In the genomic region with DNA sequence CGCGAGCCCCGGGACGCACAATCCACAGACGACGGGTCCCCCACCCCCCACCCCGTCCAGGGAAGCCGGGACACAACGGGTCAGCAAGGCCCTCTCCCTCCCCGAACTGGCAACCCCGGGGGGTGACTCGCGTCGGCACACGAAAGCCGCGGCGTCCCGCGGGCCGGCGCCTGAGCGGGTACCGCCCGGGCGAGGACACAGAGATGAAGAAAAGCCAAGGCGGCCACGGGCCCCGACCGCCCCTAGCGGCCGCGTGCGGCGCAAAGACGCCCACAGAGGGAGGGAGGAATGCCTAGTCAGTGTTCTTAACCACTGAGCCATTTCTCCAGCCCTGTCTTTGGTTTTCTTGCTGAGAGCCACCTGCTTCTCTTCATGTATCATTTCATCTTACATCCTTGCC, we compare ENCODE assay signal across 10 mouse cellular contexts. TPM values are rescaled to one million over a fixed set of nuclear protein-coding genes. Genes with fewer than 3 reads are reported as not detected.
DNase-seq lines count a peak whose midpoint lies in the region; ATAC-seq lines count a peak whose summit lies in the region.
"Had no signal": no experiment of that assay in that cellular context is flagged by ENCODE, and none has a peak within 500 bp of the region (broad histone marks: within the 10 kb centered on the region; RNA-seq: fewer than 3 reads in every experiment).

No protein-coding gene starts in this region.

- no peak for ATAC-seq in forebrain, embryonic 14.5 days
- ATAC-seq in forebrain, embryonic 15.5 days (replicated peaks) = no peak
- ATAC-seq in neural tube, embryonic 11.5 days (ENCODE audit: insufficient read depth, low FRiP score, low TSS enrichment) = no peak

- H3K4me2 ChIP-seq in forebrain, embryonic 14.5 days (ENCODE audit: low read length) = no peak overlapping the region
- H3K4me2 ChIP-seq in forebrain, embryonic 15.5 days (replicated peaks) = no peak overlapping the region
- no peak overlapping the region for H3K4me2 ChIP-seq in neural tube, embryonic 11.5 days (ENCODE audit: low read depth)
- H3K4me2 ChIP-seq: neural tube, embryonic 13.5 days had no signal

- 12% methylated on average over 36 of the region's 36 CpGs for WGBS in forebrain, embryonic 14.5 days
- 10% methylated on average over 36 of the region's 36 CpGs for WGBS in forebrain, embryonic 15.5 days
- WGBS in neural tube, embryonic 11.5 days = 3% methylated on average over 36 of the region's 36 CpGs

- H3K36me3 ChIP-seq in forebrain, embryonic 14.5 days (ENCODE audit: control insufficient read depth, insufficient read depth, low read length) = no peaks in the 10 kb centered on the region
- no peaks in the 10 kb centered on the region for H3K36me3 ChIP-seq in forebrain, embryonic 15.5 days
- no peaks in the 10 kb centered on the region for H3K36me3 ChIP-seq in neural tube, embryonic 11.5 days (ENCODE audit: control insufficient read depth, insufficient read depth, low read length)
- H3K36me3 ChIP-seq: neural tube, embryonic 13.5 days had no signal

- H3K4me3 ChIP-seq in forebrain, embryonic 14.5 days (ENCODE audit: low read depth, low read length) = no peak overlapping the region
- H3K4me3 ChIP-seq in forebrain, embryonic 15.5 days = no peak overlapping the region
- H3K4me3 ChIP-seq in neural tube, embryonic 11.5 days (ENCODE audit: low read depth, low read length) = no peak overlapping the region
- H3K4me3 ChIP-seq: neural tube, embryonic 13.5 days had no signal

- no peak overlapping the region for H3K27ac ChIP-seq in forebrain, embryonic 14.5 days (ENCODE audit: low read depth, low read length)
- H3K27ac ChIP-seq in forebrain, embryonic 15.5 days (replicated peaks) = no peak overlapping the region
- no peak overlapping the region for H3K27ac ChIP-seq in neural tube, embryonic 11.5 days (ENCODE audit: low read depth, low read length)
- H3K27ac ChIP-seq: neural tube, embryonic 13.5 days had no signal

- 0 out of 2 replicates have a peak, but pooled peaks cover 7% of the 10 kb centered on the region for H3K27me3 ChIP-seq in forebrain, embryonic 14.5 days (replicated peaks; ENCODE audit: control insufficient read depth, insufficient read depth, low read length)
- H3K27me3 ChIP-seq in forebrain, embryonic 15.5 days = peaks cover 34% of the 10 kb centered on the region
- peaks cover 31% of the 10 kb centered on the region for H3K27me3 ChIP-seq in neural tube, embryonic 11.5 days (ENCODE audit: control insufficient read depth, insufficient read depth, low read length)

- no peak overlapping the region for H3K9ac ChIP-seq in forebrain, embryonic 14.5 days (ENCODE audit: low read length)
- H3K9ac ChIP-seq in forebrain, embryonic 15.5 days (replicated peaks) = no peak overlapping the region
- H3K9ac ChIP-seq in neural tube, embryonic 11.5 days (ENCODE audit: low read length) = no peak overlapping the region
- H3K9ac ChIP-seq: neural tube, embryonic 13.5 days had no signal

- DNase-seq in forebrain, embryonic 14.5 days (ENCODE audit: low spot score) = peak; percentile 91
- peak; percentile 97 for DNase-seq in CD4-positive helper T cell, adult 2 months (ENCODE audit: low read depth, low spot score)
- peak; percentile 99 for DNase-seq in brain, adult 2 months (ENCODE audit: low read depth, low spot score)
- DNase-seq in gastrocnemius, adult 8-10 months (ENCODE audit: low spot score in 2 of 2) = peak; percentile 20 to 25
- DNase-seq in layer of hippocampus, postnatal 25 days (ENCODE audit: extremely low spot score in 1 of 2, low spot score in 1 of 2) = peak; percentile 43 to 56
- peak; percentile 99 for DNase-seq in neural tube, embryonic 11.5 days (ENCODE audit: low spot score)
- peak; percentile 43 for DNase-seq in testis, postnatal 14 days (ENCODE audit: low spot score)

- H3K4me1 ChIP-seq in forebrain, embryonic 14.5 days (ENCODE audit: control insufficient read depth, insufficient read depth, low read length) = no peaks in the 10 kb centered on the region
- no peaks in the 10 kb centered on the region for H3K4me1 ChIP-seq in forebrain, embryonic 15.5 days
- H3K4me1 ChIP-seq in neural tube, embryonic 11.5 days (ENCODE audit: control insufficient read depth, insufficient read depth, low read length) = no peaks in the 10 kb centered on the region
- H3K4me1 ChIP-seq: neural tube, embryonic 13.5 days had no signal

- H3K9me3 ChIP-seq in forebrain, embryonic 14.5 days (replicated peaks; ENCODE audit: control insufficient read depth, low read length) = no peaks in the 10 kb centered on the region
- no peaks in the 10 kb centered on the region for H3K9me3 ChIP-seq in forebrain, embryonic 15.5 days
- no peaks in the 10 kb centered on the region for H3K9me3 ChIP-seq in neural tube, embryonic 11.5 days (ENCODE audit: control insufficient read depth, low read length)
- H3K9me3 ChIP-seq: neural tube, embryonic 13.5 days had no signal

RNA-seq across cellular contexts. Expression of gene Rpp21, which starts 26.6 kb away (rescaled TPM):
- polyA plus RNA-seq in forebrain, embryonic 14.5 days (2014; fragmentation: Nextera tagmentation; extraction: Ambion mirVana) = 103 and 128 TPM in 2 replicates
- 101 and 105 TPM in 2 replicates for polyA plus RNA-seq in forebrain, embryonic 15.5 days (2015; fragmentation: Nextera tagmentation; extraction: Ambion mirVana)
- total RNA-seq in gastrocnemius, adult 8-10 months (2022) = 10 to 100 TPM; 31.1 to 42.0 (median 33.5) TPM
- 10 to 100 TPM; 41.6 to 50.0 TPM for total RNA-seq in layer of hippocampus, postnatal 25 days (2021)
- polyA plus RNA-seq in neural tube, embryonic 11.5 days (2014; fragmentation: Nextera tagmentation; extraction: Ambion mirVana) = 86.5 and 87.2 TPM in 2 replicates

RNA-seq across cellular contexts. Expression of gene Trim39, which starts 40.7 kb away (rescaled TPM):
- 13.3 and 15.2 TPM in 2 replicates for polyA plus RNA-seq in forebrain, embryonic 14.5 days (2014; fragmentation: Nextera tagmentation; extraction: Ambion mirVana)
- polyA plus RNA-seq in forebrain, embryonic 15.5 days (2015; fragmentation: Nextera tagmentation; extraction: Ambion mirVana) = 25.7 and 26.4 TPM in 2 replicates
- 1 to 10 TPM; 5.5 to 9.7 (median 7.5) TPM for total RNA-seq in gastrocnemius, adult 8-10 months (2022)
- 10 to 100 TPM; 17.6 to 22.0 TPM for total RNA-seq in layer of hippocampus, postnatal 25 days (2021)
- 18.0 and 19.8 TPM in 2 replicates for polyA plus RNA-seq in neural tube, embryonic 11.5 days (2014; fragmentation: Nextera tagmentation; extraction: Ambion mirVana)

RNA-seq across cellular contexts. Expression of gene H2-T3, which starts 41.2 kb away (rescaled TPM):
- not detected in 2 replicates for polyA plus RNA-seq in forebrain, embryonic 14.5 days (2014; fragmentation: Nextera tagmentation; extraction: Ambion mirVana)
- not detected in 2 replicates for polyA plus RNA-seq in forebrain, embryonic 15.5 days (2015; fragmentation: Nextera tagmentation; extraction: Ambion mirVana)
- total RNA-seq in gastrocnemius, adult 8-10 months (2022) = not detected
- not detected for total RNA-seq in layer of hippocampus, postnatal 25 days (2021)
- not detected in 2 replicates for polyA plus RNA-seq in neural tube, embryonic 11.5 days (2014; fragmentation: Nextera tagmentation; extraction: Ambion mirVana)
- total RNA-seq: common myeloid progenitor, adult 5-6 weeks had no signal
- polyA plus RNA-seq: neural tube, embryonic 13.5 days had no signal

RNA-seq across cellular contexts. Expression of gene H2-M10.2, which starts 55.0 kb away (rescaled TPM):
- polyA plus RNA-seq in forebrain, embryonic 14.5 days (2014; fragmentation: Nextera tagmentation; extraction: Ambion mirVana) = not detected in 2 replicates
- polyA plus RNA-seq in forebrain, embryonic 15.5 days (2015; fragmentation: Nextera tagmentation; extraction: Ambion mirVana) = not detected in 2 replicates
- total RNA-seq in gastrocnemius, adult 8-10 months (2022) = not detected
- not detected for total RNA-seq in layer of hippocampus, postnatal 25 days (2021)
- polyA plus RNA-seq in neural tube, embryonic 11.5 days (2014; fragmentation: Nextera tagmentation; extraction: Ambion mirVana) = not detected in 2 replicates
- total RNA-seq: common myeloid progenitor, adult 5-6 weeks had no signal
- polyA plus RNA-seq: neural tube, embryonic 13.5 days had no signal

Comparison
In these comparisons a context has a peak if more than half of its experiments do, and no peak if none do; other contexts are left out.
1. DNase-seq: peak in every context shown above with its lines; median percentile 99 in brain, adult 2 months; 99 in neural tube, embryonic 11.5 days; 97 in CD4-positive helper T cell, adult 2 months; 91 in forebrain, embryonic 14.5 days; 50 in layer of hippocampus, postnatal 25 days; 43 in testis, postnatal 14 days; 22 in gastrocnemius, adult 8-10 months.